Mouse (Mus musculus): ENCODE results near the gene Maml1.

The Maml1 gene

GRCm38 (mm10) chr11:50238821-50239791 lies 53.0 kb downstream of the Maml1 start:
- peak; percentile 93 for DNase-seq

DNA sequence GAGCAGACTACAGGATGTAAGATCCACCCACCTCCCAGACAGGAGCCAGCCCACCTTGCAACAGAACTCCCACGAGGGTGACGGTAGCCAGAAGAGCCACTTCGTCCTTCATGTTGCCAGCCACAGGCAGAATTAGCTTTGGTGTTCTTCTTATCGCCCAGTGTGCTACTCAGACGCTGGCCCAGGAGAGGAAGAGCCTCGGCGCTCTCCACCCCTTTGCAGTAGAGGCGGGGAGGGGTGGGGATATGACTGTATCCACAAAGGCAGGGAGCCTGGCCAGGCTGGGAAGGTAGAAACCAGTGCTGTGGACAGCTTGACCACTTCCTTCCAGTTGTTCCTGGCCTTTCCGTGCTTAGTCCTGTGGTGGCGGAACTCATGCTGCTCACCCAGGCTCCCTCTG lies 53.8 kb downstream of the Maml1 start, which contains the start of gene Ltc4s:
TSS of gene Ltc4s (minus strand) at position 293 of the 400 bp plus-strand sequence.
- peak; percentile 98 for DNase-seq

DNA sequence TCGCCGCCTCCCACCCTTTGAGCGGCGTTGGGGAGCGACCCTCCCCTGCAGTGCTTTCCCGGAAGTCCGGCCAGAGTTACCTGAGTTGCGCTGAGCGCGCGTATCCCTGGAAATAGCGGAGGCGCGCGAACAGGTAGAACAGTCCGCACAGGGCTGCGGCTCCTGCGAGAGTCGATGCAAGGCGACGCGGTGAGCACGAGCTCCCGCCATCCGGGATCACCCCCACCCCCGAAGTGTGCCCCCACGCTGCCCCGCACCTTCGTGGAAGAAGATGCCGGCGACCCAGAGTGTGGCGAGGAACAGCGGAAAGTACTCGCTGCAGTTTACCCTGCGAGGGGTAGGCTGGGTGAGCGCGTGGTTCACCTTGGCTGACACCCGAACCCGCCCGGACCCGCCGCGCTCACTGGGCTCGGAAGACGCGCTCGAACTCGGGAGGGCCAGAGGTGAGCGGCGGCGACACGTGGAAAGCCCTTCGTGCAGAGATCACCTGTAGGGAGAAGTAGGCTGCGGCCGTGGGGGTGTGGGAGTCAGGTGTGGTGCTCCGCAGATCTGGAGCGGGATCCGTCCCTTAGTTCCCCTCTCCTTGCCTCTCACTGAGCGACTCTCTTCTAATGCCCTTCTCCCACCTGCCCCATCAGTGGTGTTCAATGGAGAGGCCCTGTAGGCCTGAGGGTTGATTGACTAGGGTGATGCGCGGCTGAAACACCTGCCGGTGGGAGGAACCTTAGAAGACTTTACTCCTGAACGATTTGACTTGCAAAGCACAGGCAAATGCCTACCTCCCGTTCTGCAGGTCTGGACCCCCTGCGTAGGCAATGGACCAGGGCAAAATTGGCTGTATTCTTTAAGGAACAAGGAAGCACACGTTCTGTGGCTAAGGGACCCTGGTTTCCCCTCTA lies 54.9 kb downstream of the Maml1 start:
- DNase-seq, result peak; percentile 96

DNA sequence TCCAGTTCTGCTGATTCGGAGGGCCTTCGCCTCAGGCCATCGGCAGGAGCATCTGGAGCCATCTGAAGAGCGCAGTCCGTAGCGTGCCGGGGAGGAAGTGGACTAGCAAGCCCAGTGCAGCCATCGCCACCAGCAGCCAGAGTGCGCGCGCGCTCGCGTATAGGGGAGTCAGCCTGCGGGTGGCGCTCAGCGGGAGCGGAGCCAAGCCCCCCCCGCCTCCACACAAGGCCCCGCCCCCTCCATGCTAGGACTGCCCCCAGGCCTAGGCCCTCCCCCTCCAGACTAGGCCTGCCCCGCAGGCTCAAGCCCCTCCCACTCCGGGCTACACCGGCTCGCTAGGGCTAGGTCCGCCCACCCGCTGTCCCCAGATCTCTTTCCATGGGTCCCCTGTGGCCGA lies 55.6 kb downstream of the Maml1 start:
- peak; percentile 99 for DNase-seq

DNA sequence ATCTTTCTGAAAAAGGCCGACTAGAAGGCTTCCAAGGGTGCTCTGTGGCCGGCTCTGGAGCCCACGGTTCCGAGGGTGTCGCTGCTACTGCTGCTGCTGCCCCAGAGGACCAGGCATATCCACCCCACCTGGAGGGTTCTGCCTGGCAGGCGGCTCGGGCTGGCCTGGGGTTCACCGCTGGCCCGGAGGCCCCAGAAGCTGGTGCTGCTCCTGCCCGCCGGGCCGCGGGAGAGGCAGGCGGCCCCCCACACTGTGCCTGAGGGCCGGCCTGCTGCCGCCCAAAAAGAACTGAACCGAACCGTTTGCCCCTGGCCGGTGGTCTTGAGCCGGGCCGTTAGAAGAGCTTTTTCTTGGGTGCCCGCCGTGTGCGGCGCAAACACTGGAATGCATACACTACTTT lies 57.5 kb downstream of the Maml1 start:
- peak; percentile 93 for DNase-seq

DNA sequence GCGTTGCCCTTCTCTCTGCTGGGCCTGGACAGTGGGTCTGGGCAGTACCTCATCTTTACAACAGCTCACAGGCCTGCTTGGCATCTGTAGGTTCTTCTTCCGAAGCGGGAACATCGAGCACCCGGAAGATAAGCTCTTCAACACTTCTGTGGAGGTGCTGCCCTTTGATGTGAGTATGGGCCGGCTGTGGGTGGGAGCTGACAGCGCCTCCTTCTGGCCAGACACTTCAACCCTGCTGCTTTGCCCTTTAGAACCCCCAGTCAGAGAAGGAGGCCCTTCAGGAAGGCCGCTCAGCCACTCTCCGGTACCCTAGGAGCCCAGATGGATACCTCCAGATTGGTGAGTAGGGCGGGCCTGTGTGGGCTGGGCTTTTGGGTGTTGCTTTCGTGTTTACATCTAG lies 58.1 kb downstream of the Maml1 start:
- DNase-seq, result peak; percentile 91

GRCm38 (mm10) chr11:50233022-50233421 lies 59.1 kb downstream of the Maml1 start:
- DNase-seq, result no peak

DNA sequence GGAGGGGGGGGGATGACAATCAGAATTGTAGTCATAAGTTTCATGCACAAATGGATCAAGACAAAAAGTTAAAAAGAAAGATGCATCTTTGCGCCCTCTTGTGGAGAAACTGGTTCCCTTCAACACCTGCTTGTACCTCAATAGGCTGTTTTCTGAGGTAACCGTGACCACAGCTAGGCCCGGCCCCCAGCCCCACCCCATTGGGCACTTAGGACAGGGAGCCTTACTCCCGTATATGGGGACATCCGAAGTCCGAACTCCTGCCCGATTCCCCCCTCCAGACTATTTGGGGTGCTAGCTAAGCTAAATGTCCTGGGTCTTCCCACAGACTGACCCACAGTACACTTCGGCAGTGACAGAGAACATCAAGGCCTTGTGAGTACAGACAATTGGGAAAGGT lies 60.7 kb downstream of the Maml1 start:
- DNase-seq, result peak; percentile 88

- peak; percentile 93 for DNase-seq
Observed at GRCm38 (mm10) chr11:50230481-50231304, 61.4 kb downstream of the Maml1 start.

DNA sequence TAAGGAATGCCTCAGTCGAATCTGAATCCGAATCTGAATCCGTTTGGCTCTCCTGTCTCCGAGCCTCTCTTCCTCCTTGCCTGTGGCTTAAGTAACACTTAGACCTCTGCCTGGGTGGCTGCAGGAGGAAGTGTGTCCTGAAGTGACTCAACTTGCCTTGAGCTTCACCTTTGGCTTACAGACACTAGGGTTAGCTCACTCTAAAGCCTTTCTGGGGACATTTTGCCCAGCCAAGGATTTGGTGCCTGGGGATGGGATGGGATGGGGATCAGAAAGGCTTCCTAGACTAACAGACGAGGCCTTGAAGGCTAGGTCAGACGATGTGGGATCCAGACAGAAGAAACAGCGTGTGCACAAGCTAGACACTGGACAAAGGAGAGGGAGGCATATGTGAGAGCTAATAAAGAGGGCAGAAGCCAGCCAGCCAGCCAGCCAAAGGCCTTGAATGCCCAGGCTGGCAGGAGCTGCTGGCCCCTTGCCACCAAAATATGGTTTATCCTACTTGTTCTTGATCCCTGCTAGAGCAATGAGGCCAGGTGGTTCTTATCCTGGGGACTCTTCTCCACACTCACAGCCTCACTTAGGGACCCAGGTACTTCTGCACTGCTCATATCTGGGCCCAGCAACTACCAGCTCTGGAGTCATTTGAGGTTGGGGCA lies 62.7 kb downstream of the Maml1 start:
- peak; percentile 94 for DNase-seq

DNA sequence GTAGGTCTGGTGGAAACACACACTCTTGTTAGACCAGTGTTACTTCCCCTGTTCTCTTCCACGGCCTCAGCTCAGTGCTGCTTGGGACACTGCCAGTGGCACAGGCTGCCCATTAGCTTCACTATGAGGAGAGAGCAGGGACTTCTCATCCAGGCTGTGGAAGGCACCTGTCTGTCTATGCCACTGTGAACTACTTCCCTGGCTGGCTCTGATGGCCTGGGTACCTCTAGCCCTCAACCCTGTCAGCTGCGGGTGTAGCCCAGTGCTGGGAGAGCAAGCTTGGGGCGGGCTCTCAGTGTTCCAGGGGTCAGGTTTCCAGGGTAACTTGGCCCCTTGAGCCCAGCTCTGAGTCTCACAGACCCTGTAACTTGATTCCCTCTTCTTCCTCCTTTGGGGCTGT lies 63.3 kb downstream of the Maml1 start:
- peak; percentile 94 for DNase-seq

- DNase-seq, result no peak
Observed at GRCm38 (mm10) chr11:50227736-50228135, 64.4 kb downstream of the Maml1 start.

DNA sequence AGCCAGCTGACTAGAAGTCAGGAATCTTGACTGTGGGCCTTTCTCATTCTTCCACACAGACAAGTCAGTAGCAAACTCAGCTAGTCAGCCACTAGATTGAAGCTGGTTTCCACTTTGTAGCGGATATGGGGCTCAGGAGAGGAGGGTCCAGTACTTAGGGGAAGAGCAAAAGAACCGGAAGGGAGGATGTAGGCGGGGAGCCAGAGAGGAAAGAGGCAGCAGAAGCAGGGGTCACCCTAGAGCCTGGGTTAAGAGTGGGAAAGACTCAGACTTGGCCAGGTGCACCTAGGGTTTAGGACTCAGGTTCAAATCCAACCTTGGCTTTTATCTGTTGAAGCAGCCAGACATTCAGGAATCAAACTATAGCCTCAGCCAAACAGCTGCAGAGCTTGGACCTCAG lies 64.9 kb downstream of the Maml1 start:
- peak; percentile 95 for DNase-seq

DNA sequence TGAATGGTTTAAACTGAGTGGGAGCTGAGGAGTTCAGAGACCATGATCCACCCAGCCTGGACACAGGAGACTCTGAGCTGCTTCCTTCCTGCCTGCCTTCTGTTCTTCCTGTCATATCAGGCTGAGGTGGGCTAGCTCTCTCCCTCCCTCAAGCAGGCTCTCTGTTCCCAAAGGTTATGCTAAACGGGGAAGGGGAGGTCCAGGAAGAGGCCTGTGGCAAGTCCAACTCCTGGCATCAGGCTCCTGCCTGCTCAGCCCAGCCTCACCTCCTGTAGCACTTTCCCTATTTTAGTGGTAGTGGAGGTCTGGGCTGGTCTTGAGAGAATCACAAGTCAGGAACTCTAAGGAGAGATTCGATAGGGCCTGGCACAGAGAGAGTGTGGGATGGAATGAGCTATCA lies 65.7 kb downstream of the Maml1 start:
- DNase-seq, result peak; percentile 95

DNA sequence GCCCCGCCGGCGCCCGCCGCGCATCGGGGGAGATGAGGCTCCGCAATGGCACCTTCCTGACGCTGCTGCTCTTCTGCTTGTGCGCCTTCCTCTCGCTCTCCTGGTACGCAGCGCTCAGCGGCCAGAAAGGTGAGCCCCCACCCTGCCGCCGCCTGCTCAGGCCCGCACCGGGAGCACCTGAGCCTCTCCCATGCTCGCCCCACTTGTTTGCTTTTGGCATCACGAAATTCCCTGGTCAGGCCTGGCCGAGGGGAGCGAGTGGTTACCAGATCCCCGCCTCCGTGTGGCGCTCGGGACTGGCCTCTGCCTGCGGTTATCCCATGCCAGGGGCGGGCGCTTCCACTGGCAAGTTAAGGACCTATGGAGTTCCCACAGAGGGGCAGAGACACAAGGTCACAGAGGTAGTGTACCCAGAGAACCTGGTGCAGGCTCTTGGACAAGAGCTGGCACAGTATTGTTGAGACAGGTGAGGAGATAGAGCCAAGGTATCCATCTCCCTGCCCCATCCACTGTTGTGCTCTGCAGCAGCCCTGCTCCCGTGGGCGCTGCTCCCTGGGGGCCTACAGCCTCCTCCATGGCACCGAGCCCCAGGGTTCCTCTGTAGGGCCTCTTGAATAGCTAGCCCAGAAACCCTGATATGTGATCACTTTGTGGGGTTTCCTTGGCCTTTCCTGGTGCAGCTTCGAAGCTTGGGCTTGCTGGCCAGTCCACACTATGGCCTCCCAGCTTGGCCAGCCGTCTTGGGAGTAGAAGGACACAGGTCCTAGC lies 66.3 kb downstream of the Maml1 start:
- DNase-seq, result peak; percentile 97

- peak; percentile 99 for DNase-seq
Observed at GRCm38 (mm10) chr11:50224671-50225530, 67.2 kb downstream of the Maml1 start.

GRCm38 (mm10) chr11:50223783-50224662 lies 68.1 kb downstream of the Maml1 start:
- peak; percentile 88 for DNase-seq

GRCm38 (mm10) chr11:50222559-50223276 lies 69.4 kb downstream of the Maml1 start:
- DNase-seq, result peak; percentile 87

All from heart, adult 11 months (tissue).